Mouse (Mus musculus) splenic B cell, adult 2 months (primary cell): ENCODE data around the gene Prpf40a.
A peak's percentile ranks its signal among the peaks of the same experiment; 100 is the strongest.

Source experiments
- DNase-seq: peaks from one replicate; pipeline ENCODE4 v3.0.0-alpha.2; 2011; ENCODE audit warnings: low read depth, low spot score
- H3K27me3 ChIP-seq: 2 replicates; pipeline ENCODE4 v1.6.1; 2012; ENCODE audit warnings: mild to moderate bottlenecking, low read length, moderate library complexity, mixed read lengths; ENCODE audit not compliant: control insufficient read depth, poor library complexity, insufficient read depth, severe bottlenecking
- H3K36me3 ChIP-seq: 2 replicates; pipeline ENCODE4 v1.6.1; 2012; ENCODE audit warnings: mild to moderate bottlenecking, low read length, moderate library complexity, mixed read lengths; ENCODE audit not compliant: control insufficient read depth, poor library complexity, insufficient read depth, severe bottlenecking

The Prpf40a gene

DNA sequence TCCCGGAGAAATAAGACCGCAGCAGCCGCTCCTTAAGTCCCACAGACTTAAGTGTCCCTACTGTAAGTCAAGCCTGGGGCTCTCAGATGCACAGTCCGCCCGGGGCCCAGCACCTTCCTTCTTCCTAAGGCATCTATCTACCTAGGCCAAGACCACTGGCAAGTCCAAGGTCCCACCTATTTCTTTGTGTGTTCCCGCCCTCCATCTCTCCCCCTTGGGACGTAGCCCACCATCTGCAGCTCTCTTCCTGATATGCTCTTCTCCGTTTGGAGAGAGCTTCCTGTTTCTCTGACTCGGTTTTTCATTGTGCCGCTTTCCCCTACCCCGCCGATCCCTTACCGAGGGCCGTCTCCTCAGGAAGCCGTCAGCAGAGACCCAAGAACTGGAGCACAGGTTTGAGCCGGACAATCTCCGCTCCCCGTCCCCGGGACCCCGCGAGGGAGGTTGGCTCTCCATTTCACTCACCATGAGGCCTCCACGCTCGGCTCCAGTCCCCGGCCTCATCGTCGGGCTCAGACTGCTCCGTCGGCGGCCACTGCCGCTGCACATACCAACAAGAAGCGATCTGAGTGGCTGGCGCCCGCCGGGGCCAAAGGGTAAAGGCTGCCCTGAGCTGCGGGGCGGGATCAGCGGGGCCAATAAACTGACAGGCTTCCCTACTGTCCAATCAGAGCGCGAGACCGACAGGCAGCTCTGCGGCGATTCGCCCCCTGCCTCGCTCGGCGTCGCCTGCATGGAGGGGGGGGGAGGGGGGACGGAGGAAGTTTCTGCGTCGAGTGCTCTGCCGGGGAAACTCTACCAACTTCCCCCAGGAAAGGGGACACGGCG is at the start of gene Prpf40a:
Gene Prpf40a, minus strand, starts transcription at position 601 of the 828 bp plus-strand sequence.
- Histone ChIP-seq H3K36me3 (0 out of 2 replicates have a peak, but pooled peaks cover 2% of the 10 kb centered on the region), H3K27me3 (no peaks in the 10 kb centered on the region)
- DNase-seq: peak; percentile 99

GRCm38 (mm10) chr2:53222242-53222641 is 31.2 kb upstream of the Prpf40a start:
- Histone ChIP-seq H3K27me3 (no peaks in the 10 kb centered on the region), H3K36me3 (peaks cover 2% of the 10 kb centered on the region; the same call in 1 of the 2 replicates)
- no peak for DNase-seq

- peaks cover 3% of the 10 kb centered on the region; the same call in 1 of the 2 replicates for H3K36me3 ChIP-seq
- no peaks in the 10 kb centered on the region for H3K27me3 ChIP-seq
- DNase-seq: no peak
Observed at GRCm38 (mm10) chr2:53213493-53213892, 22.4 kb upstream of the Prpf40a start.

GRCm38 (mm10) chr2:53206749-53207148 is 15.7 kb upstream of the Prpf40a start:
- Histone ChIP-seq H3K27me3 (no peaks in the 10 kb centered on the region), H3K36me3 (0 out of 2 replicates have a peak, but pooled peaks cover 4% of the 10 kb centered on the region)
- no peak for DNase-seq

DNA sequence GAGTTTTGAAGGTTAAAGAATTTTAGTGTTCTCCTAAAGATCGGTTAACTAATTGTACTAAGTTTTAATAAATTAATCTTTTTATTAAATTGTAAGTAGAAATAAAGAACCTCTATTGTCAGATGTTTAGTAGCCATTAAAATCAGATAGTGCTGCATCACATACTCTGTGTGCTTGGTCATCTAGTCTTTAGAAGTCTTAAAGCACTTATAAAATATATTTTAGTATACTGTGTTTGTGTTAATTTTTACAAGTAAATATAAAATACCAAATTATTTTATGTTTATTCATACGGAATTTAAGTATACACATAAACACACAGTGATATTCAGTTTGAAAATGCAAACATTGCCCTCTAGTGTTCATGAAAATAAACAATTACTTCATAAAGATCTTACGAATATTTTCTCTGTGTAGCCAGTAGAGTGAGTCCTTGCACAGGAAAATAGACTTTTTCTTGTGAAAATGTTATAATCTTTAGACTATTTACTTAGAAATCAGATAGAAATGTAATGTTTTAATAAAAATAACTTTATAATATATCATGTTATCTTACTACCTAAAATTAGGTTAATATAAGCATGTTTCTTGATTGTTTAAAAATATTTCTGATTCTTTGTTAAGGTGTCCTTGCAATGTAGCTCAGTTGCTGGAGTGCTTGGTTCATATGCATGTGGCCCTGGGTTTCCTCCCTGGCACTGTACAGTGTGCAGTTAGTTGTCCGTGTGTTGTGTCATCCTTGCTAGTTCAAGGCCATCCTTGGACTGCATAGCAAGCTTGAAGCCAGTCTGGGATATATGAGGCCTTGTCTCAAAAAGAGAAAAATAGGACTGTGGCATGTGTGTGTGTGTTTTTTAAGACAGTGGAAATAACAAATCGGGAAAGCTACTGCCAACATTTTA is 13.5 kb upstream of the Prpf40a start:
- Histone ChIP-seq H3K36me3 (0 out of 2 replicates have a peak, but pooled peaks cover 2% of the 10 kb centered on the region), H3K27me3 (no peaks in the 10 kb centered on the region)
- DNase-seq: peak; percentile 59

DNA sequence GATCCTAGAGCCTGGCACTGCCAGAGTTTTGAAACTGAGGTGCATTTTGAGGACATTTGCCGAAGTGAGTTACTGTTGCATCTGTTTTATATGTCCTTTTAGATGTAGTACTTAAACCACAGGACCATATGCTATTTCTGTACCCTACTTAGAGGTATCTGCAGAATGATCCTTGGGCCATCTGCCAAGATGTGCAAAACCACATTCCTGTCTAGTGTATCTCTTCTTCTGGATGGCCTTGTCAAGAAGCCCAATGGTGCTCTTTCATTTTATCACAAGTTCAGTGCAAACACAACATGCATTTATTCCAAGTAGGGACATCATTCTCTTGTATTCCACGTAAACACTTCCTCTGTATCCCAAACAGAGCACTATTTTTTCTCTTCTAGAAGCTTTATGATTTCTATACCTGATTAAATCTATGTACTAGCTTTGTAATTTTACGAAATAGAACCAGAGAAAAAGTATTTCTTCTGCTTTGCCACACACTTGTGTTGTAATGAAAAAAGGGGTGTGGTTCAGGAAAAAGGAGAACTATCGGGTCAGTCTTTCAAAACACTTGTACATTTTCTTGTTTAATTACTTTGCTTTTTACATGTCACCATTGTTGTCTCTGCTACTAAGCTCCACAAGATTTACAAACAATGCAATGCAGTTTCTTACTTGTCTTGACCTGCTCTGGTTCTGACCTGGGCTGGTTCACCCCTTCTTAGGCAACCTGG is 9.2 kb upstream of the Prpf40a start:
- Histone ChIP-seq H3K36me3 (0 out of 2 replicates have a peak, but pooled peaks cover 4% of the 10 kb centered on the region), H3K27me3 (no peaks in the 10 kb centered on the region)
- DNase-seq: no peak

DNA sequence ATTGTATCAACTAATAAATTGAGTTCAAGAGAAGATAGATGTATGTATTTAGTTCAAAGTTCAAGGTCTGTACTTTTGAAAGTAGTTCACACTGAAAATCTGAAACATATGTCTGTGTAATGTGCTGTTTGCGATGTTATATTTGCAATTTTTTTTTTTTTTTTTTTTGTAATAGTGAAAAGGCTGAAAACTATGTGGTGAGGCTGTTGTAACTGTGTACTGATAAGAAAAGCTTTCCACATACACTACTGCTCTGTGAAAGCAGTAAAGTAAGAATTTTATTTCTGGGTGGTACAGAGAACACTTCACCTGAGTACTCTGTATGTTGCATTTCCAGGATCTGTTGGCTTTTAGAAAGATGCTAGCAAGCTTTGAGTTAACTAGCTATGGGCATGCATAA is 8.1 kb upstream of the Prpf40a start:
- H3K27me3 ChIP-seq: no peaks in the 10 kb centered on the region
- 0 out of 2 replicates have a peak, but pooled peaks cover 6% of the 10 kb centered on the region for H3K36me3 ChIP-seq
- DNase-seq: no peak

DNA sequence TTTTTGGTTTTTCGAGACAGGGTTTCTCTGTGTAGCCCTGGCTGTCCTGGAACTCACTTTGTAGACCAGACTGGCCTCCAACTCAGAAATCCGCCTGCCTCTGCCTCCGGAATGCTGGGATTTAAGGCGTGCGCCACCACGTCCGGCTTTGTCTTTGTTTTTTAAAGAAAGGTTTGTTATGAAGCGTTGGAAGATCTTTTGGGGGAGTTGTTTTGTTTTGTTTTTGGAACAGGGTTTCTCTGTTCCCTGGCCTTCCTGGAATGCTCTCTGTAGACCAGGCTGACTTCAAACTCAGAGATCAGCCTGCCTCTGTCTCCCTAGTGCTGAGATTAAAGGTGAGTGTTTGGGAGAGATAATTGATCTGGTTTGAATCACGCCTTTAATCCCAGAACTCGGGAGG is 5.3 kb upstream of the Prpf40a start:
- Histone ChIP-seq H3K36me3 (0 out of 2 replicates have a peak, but pooled peaks cover 4% of the 10 kb centered on the region), H3K27me3 (no peaks in the 10 kb centered on the region)
- no peak for DNase-seq

DNA sequence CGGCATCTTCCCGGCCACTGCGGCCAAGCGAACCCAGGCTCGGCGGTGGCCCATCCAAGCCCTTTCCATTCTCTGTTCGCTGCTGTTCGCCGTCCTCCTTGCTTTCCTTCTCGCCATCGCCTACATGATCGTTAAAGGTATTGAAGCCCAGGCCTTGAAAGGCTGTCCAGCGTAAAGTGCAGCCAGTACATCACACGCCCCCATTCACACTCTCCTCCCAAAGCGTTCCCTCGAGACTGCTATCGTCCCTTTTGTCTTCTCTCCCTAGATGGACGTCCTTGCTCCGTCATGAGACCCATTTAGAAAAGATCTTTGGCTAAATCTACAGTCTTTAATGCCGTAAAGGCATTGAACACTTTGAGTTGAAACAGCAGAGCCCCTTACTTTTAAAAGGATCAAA is 1.3 kb upstream of the Prpf40a start:
- Histone ChIP-seq H3K27me3 (no peaks in the 10 kb centered on the region), H3K36me3 (0 out of 2 replicates have a peak, but pooled peaks cover 2% of the 10 kb centered on the region)
- DNase-seq: no peak

DNA sequence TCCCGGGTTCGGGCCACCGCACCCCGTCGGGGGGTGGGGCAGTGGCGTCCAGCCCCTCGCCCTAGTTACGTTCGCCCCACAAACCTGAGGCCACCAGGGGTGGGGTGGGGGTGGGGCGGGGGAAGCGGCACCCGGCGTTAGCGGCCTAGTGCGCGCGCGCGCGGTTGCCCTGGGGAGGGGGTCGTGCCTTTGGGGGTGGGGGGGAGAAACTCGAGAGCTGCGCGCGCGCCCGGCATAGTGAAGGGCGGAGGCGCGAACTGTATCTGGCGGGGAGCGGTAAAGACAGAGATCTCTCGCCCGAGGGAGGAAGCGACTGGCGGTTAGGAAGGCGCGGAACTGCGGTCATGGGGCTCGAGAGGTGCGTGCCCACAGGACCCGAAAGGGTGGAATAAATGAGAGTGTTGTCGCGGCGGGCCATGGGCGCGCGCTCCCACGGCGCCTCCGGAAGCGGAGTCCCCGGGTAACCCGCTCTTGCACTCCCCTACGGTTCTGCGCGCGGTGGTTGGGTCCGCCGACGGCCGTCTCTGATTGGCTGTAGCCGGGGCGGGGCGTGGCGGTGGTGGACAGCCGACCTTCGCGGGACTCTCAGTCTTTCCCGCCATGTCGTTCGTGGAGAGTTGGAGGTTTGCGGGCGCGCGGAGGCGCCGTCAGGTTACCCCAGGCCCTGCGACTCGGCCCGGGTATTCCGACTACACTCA is 588 bp upstream of the Prpf40a start, which contains the start of gene Arl6ip6:
Gene Arl6ip6, plus strand, starts transcription at position 204 of the 698 bp plus-strand sequence.
- no peaks in the 10 kb centered on the region for H3K27me3 ChIP-seq
- peak; percentile 96 for DNase-seq
- H3K36me3 ChIP-seq: 0 out of 2 replicates have a peak, but pooled peaks cover 2% of the 10 kb centered on the region

DNA sequence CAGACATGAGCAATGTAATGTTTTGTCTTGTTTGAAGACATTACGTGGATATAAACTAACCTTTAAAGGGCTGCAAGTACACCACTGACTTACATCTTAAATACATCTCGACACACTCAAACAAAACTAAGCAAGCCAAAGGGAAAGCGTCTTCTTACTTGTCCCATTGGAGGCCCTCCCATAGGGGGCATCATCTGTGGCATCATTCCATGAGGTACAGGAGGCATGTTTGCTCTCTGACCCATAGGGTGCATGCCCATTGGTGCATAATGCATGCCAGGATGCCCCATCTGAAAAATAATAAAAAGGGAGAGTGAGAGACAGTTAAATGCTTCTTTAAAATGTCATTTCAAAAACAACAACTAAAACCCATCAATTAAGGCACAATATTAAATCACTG is 1.3 kb downstream of the Prpf40a start:
- peak; percentile 22 for DNase-seq
- Histone ChIP-seq H3K36me3 (no peaks in the 10 kb centered on the region), H3K27me3 (no peaks in the 10 kb centered on the region)

DNA sequence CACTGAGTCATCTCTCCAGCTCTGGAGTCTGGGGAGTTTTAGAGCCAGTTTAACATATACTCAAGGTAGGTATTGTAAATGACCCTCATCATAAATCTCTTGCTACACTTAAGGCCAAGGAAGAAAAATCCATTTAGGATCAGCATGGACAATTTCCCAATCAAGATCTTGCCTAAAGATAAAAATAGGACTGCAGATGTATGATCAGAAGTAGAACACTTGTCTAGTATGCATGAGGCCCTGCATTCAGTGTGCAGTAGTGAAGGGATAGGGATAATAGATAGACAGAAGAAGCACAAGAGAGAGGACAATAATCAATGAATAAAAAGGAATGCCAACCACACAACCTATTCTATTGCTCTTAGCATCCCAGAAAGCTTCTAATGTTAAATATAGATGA is 11.2 kb downstream of the Prpf40a start:
- Histone ChIP-seq H3K27me3 (no peaks in the 10 kb centered on the region), H3K36me3 (no peaks in the 10 kb centered on the region)
- DNase-seq: no peak

DNA sequence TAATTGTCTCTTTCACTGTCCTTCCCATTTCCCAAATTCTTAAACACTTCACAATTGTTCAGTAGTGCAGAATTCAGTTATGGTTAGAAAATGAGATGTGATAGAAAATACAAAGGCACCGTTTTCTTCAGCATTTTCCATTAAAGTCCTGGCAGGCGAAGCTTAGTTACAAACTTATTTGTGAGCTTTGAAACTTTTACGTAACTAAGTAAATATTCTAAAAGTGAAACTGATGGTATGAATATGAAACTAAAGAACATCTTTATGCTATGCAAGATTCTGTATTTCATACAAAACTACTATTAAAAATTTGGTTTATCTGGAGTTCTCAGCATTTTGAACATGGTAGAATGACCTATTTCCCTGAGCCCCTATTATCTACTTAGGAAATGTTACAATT is 12.1 kb downstream of the Prpf40a start:
- no peaks in the 10 kb centered on the region for H3K27me3 ChIP-seq
- no peak for DNase-seq
- H3K36me3 ChIP-seq: no peaks in the 10 kb centered on the region

DNA sequence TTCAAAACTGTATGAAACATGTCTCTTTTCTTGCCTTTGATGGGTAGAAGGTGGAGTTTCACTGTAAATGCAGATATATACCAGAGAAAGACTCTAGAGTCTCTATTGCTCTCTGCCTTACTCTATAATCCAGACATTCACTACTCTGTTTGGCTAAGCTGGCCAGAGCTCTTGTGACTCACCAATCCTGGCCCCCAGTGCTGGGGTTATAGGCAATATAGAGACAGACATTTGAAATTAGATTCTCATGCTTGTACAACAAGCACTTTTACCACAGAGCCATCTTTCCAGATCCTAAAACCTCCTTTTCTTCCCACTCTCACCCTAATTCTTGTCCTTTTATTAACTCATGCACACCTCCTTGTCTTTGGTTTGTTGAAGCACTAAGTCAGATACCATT is 17.1 kb downstream of the Prpf40a start:
- Histone ChIP-seq H3K27me3 (no peaks in the 10 kb centered on the region), H3K36me3 (no peaks in the 10 kb centered on the region)
- no peak for DNase-seq
